Mouse (Mus musculus): ENCODE data around the gene Dennd1a. TPM values are rescaled to one million over a fixed set of nuclear protein-coding genes. Genes with fewer than 3 reads are reported as not detected.

Dennd1a gene
- 28.3 and 37.0 TPM in 2 replicates for total RNA-seq (2014; fragmentation: Nextera tagmentation)
- total RNA-seq (2017), result 17.6 and 34.2 TPM in 2 replicates

GRCm38 (mm10) chr2:38286733-38287551 lies at the start of gene Dennd1a:
Gene Dennd1a, minus strand, starts transcription at chr2:38287390.
- ATAC-seq (replicated peaks; ENCODE audit: low FRiP score, low TSS enrichment, poor library complexity, severe bottlenecking), result peak; percentile 85

GRCm38 (mm10) chr2:38336606-38337005 lies 49.4 kb upstream of the Dennd1a start:
- ATAC-seq (replicated peaks; ENCODE audit: low FRiP score, low TSS enrichment, poor library complexity, severe bottlenecking), result no peak

GRCm38 (mm10) chr2:38333586-38334119 lies 46.5 kb upstream of the Dennd1a start:
- ATAC-seq (replicated peaks; ENCODE audit: low FRiP score, low TSS enrichment, poor library complexity, severe bottlenecking), result no peak

GRCm38 (mm10) chr2:38326671-38327070 lies 39.5 kb upstream of the Dennd1a start:
- no peak for ATAC-seq (replicated peaks; ENCODE audit: low FRiP score, low TSS enrichment, poor library complexity, severe bottlenecking)

GRCm38 (mm10) chr2:38323380-38323779 lies 36.2 kb upstream of the Dennd1a start:
- no peak for ATAC-seq (replicated peaks; ENCODE audit: low FRiP score, low TSS enrichment, poor library complexity, severe bottlenecking)

GRCm38 (mm10) chr2:38320911-38321310 lies 33.7 kb upstream of the Dennd1a start:
- no peak for ATAC-seq (replicated peaks; ENCODE audit: low FRiP score, low TSS enrichment, poor library complexity, severe bottlenecking)

GRCm38 (mm10) chr2:38319086-38319485 lies 31.9 kb upstream of the Dennd1a start:
- ATAC-seq (replicated peaks; ENCODE audit: low FRiP score, low TSS enrichment, poor library complexity, severe bottlenecking), result no peak

GRCm38 (mm10) chr2:38313399-38313798 lies 26.2 kb upstream of the Dennd1a start:
- ATAC-seq (replicated peaks; ENCODE audit: low FRiP score, low TSS enrichment, poor library complexity, severe bottlenecking), result peak; percentile 18; the same call in 1 of the 2 replicates

GRCm38 (mm10) chr2:38312921-38313320 lies 25.7 kb upstream of the Dennd1a start:
- ATAC-seq (replicated peaks; ENCODE audit: low FRiP score, low TSS enrichment, poor library complexity, severe bottlenecking), result no peak

GRCm38 (mm10) chr2:38305152-38305551 lies 18.0 kb upstream of the Dennd1a start:
- no peak for ATAC-seq (replicated peaks; ENCODE audit: low FRiP score, low TSS enrichment, poor library complexity, severe bottlenecking)

- 0 out of 2 replicates have a peak, but pooled peaks have one; percentile 30 for ATAC-seq (replicated peaks; ENCODE audit: low FRiP score, low TSS enrichment, poor library complexity, severe bottlenecking)
Measured at GRCm38 (mm10) chr2:38300941-38301340, 13.8 kb upstream of the Dennd1a start.

- ATAC-seq (replicated peaks; ENCODE audit: low FRiP score, low TSS enrichment, poor library complexity, severe bottlenecking), result no peak
Measured at GRCm38 (mm10) chr2:38295939-38296338, 8.7 kb upstream of the Dennd1a start.

- ATAC-seq (replicated peaks; ENCODE audit: low FRiP score, low TSS enrichment, poor library complexity, severe bottlenecking), result no peak
Measured at GRCm38 (mm10) chr2:38291526-38291925, 4.3 kb upstream of the Dennd1a start.

GRCm38 (mm10) chr2:38288226-38288625 lies 1.0 kb upstream of the Dennd1a start:
- no peak for ATAC-seq (replicated peaks; ENCODE audit: low FRiP score, low TSS enrichment, poor library complexity, severe bottlenecking)

- peak; percentile 72 for ATAC-seq (replicated peaks; ENCODE audit: low FRiP score, low TSS enrichment, poor library complexity, severe bottlenecking)
Measured at GRCm38 (mm10) chr2:38286433-38286732, 807 bp downstream of the Dennd1a start.

GRCm38 (mm10) chr2:38285781-38286432 lies 1.3 kb downstream of the Dennd1a start:
- ATAC-seq (replicated peaks; ENCODE audit: low FRiP score, low TSS enrichment, poor library complexity, severe bottlenecking), result peak; percentile 38

GRCm38 (mm10) chr2:38283961-38284360 lies 3.2 kb downstream of the Dennd1a start:
- no peak for ATAC-seq (replicated peaks; ENCODE audit: low FRiP score, low TSS enrichment, poor library complexity, severe bottlenecking)

GRCm38 (mm10) chr2:38280376-38280775 lies 6.8 kb downstream of the Dennd1a start:
- no peak for ATAC-seq (replicated peaks; ENCODE audit: low FRiP score, low TSS enrichment, poor library complexity, severe bottlenecking)

- no peak for ATAC-seq (replicated peaks; ENCODE audit: low FRiP score, low TSS enrichment, poor library complexity, severe bottlenecking)
Measured at GRCm38 (mm10) chr2:38274973-38275372, 12.2 kb downstream of the Dennd1a start.

GRCm38 (mm10) chr2:38263653-38264052 lies 23.5 kb downstream of the Dennd1a start:
- no peak for ATAC-seq (replicated peaks; ENCODE audit: low FRiP score, low TSS enrichment, poor library complexity, severe bottlenecking)

Measured in megakaryocyte-erythroid progenitor cell, adult 5-6 weeks (primary cell).